ENCODE assay signal across 8 mouse cellular contexts in genomic region chr8:121241761-121242552, GRCm38 (mm10).
DNase-seq lines count a peak whose midpoint lies in the region; ATAC-seq lines count a peak whose summit lies in the region.

No protein-coding gene starts in this region.

- peak; percentile 87 for DNase-seq in NIH3T3 (ENCODE audit: low read depth)
- peak; percentile 56 for DNase-seq in embryo, embryonic 11 days
- no peak for DNase-seq in midbrain, embryonic 11.5 days (ENCODE audit: low spot score, missing footprints)
- no peak for DNase-seq in right cerebral cortex, postnatal 14 days
- no peak for DNase-seq in urinary bladder, adult 18-20 months (ENCODE audit: low spot score in 2 of 2)
- DNase-seq in natural killer cell, adult 2 months (ENCODE audit: low spot score in 2 of 2) = no peak

- no peaks in the 10 kb centered on the region for H3K27me3 ChIP-seq in heart, embryonic 12.5 days (replicated peaks)
- no peaks in the 10 kb centered on the region; the same call in 1 of the 2 replicates for H3K27me3 ChIP-seq in kidney, embryonic 14.5 days (ENCODE audit: control insufficient read depth, insufficient read depth, low read length)
- H3K27me3 ChIP-seq in midbrain, embryonic 11.5 days (ENCODE audit: control insufficient read depth, insufficient read depth, low read length) = no peaks in the 10 kb centered on the region

- peak overlapping the region; percentile 50 for H3K4me2 ChIP-seq in heart, embryonic 12.5 days
- peak overlapping the region; percentile 21; the same call in 1 of the 2 replicates for H3K4me2 ChIP-seq in kidney, embryonic 14.5 days (replicated peaks; ENCODE audit: low read depth, low read length)
- H3K4me2 ChIP-seq in midbrain, embryonic 11.5 days = no peak overlapping the region

- H3K4me1 ChIP-seq in heart, embryonic 12.5 days (replicated peaks) = peaks cover 39% of the 10 kb centered on the region
- H3K4me1 ChIP-seq in kidney, embryonic 14.5 days (ENCODE audit: control insufficient read depth, insufficient read depth, low read length) = peaks cover 51% of the 10 kb centered on the region
- H3K4me1 ChIP-seq in midbrain, embryonic 11.5 days (ENCODE audit: control insufficient read depth, insufficient read depth, low read length) = peaks cover 13% of the 10 kb centered on the region

- H3K36me3 ChIP-seq in heart, embryonic 12.5 days = no peaks in the 10 kb centered on the region
- no peaks in the 10 kb centered on the region for H3K36me3 ChIP-seq in kidney, embryonic 14.5 days (ENCODE audit: control insufficient read depth, insufficient read depth, low read length)
- no peaks in the 10 kb centered on the region for H3K36me3 ChIP-seq in midbrain, embryonic 11.5 days (ENCODE audit: control insufficient read depth, insufficient read depth, low read length)

- no peaks in the 10 kb centered on the region for H3K9me3 ChIP-seq in heart, embryonic 12.5 days (replicated peaks)
- H3K9me3 ChIP-seq in kidney, embryonic 14.5 days (ENCODE audit: control insufficient read depth, low read length) = no peaks in the 10 kb centered on the region
- no peaks in the 10 kb centered on the region for H3K9me3 ChIP-seq in midbrain, embryonic 11.5 days (ENCODE audit: control insufficient read depth, low read length)

- H3K27ac ChIP-seq in heart, embryonic 12.5 days (ENCODE audit: poor library complexity, severe bottlenecking) = peak overlapping the region; percentile 41; the same call in 1 of the 2 replicates
- H3K27ac ChIP-seq in kidney, embryonic 14.5 days (ENCODE audit: low read depth, low read length) = peak overlapping the region; percentile 92
- H3K27ac ChIP-seq in midbrain, embryonic 11.5 days (ENCODE audit: low read depth, low read length) = no peak overlapping the region

- peak overlapping the region; percentile 6; the same call in 1 of the 2 replicates for H3K9ac ChIP-seq in heart, embryonic 12.5 days
- H3K9ac ChIP-seq in kidney, embryonic 14.5 days (ENCODE audit: low read depth, low read length) = peak overlapping the region; percentile 20; the same call in 1 of the 2 replicates
- H3K9ac ChIP-seq in midbrain, embryonic 11.5 days (ENCODE audit: low read length) = no peak overlapping the region

- no peak overlapping the region for H3K4me3 ChIP-seq in heart, embryonic 12.5 days
- H3K4me3 ChIP-seq in kidney, embryonic 14.5 days (ENCODE audit: low read length) = no peak overlapping the region
- no peak overlapping the region for H3K4me3 ChIP-seq in midbrain, embryonic 11.5 days (ENCODE audit: low read depth, low read length)

- 10% methylated on average over 14 of the region's 14 CpGs for WGBS in heart, embryonic 12.5 days
- 3% methylated on average over 14 of the region's 14 CpGs for WGBS in kidney, embryonic 14.5 days
- WGBS in midbrain, embryonic 11.5 days = 13% methylated on average over 14 of the region's 14 CpGs

- ATAC-seq in heart, embryonic 12.5 days (ENCODE audit: insufficient number of reproducible peaks, low FRiP score) = peak; percentile 76
- ATAC-seq in kidney, embryonic 14.5 days (ENCODE audit: low FRiP score, low TSS enrichment) = peak; percentile 88
- ATAC-seq in midbrain, embryonic 11.5 days (ENCODE audit: low FRiP score) = peak; percentile 46

Comparison
In these comparisons a context has a peak if more than half of its experiments do, and no peak if none do; other contexts are left out.
1. DNase-seq: peak in NIH3T3 (single experiment) and embryo, embryonic 11 days (single experiment); none in midbrain, embryonic 11.5 days (single experiment), right cerebral cortex, postnatal 14 days (single experiment), urinary bladder, adult 18-20 months (0 of 2) and natural killer cell, adult 2 months (0 of 2).
2. Peak in every context shown above with its lines, with median percentiles within 50 percentile points of each other: ATAC-seq.